Mouse (Mus musculus) kidney, embryonic 16.5 days (tissue): ENCODE data around the gene Pigk. TPM values are rescaled to one million over a fixed set of nuclear protein-coding genes. Genes with fewer than 3 reads are reported as not detected.

ENCODE experiments used
- ATAC-seq: fragments of 200-750 bp; cut with Nextera tagmentation; 2 replicates; pipeline ENCODE4 v1.8.0; 2017; ENCODE audit warnings: moderate TSS enrichment; ENCODE audit not compliant: low FRiP score, low TSS enrichment
- H3K27ac ChIP-seq: fragments of 300-500 bp; sonication (generic); 2 replicates; pipeline ENCODE4 v1.5.1; 2014; ENCODE audit warnings: low read length
- H3K27me3 ChIP-seq: fragments of 300-500 bp; sonication (generic); 2 replicates; pipeline ENCODE4 v1.6.1; 2014; ENCODE audit warnings: low read length, control low read depth, mixed read lengths; ENCODE audit not compliant: insufficient read depth
- H3K36me3 ChIP-seq: fragments of 300-500 bp; sonication (generic); 2 replicates; pipeline ENCODE4 v1.6.1; 2014; ENCODE audit warnings: low read length, control low read depth, mixed read lengths; ENCODE audit not compliant: insufficient read depth
- H3K4me1 ChIP-seq: fragments of 300-500 bp; sonication (generic); 2 replicates; pipeline ENCODE4 v1.6.1; 2014; ENCODE audit warnings: low read length, control low read depth, mixed read lengths; ENCODE audit not compliant: insufficient read depth
- H3K4me2 ChIP-seq: fragments of 300-500 bp; sonication (generic); replicated peaks from 2 replicates; pipeline ENCODE4 v1.6.1; 2014; ENCODE audit warnings: low read depth, low read length
- H3K4me3 ChIP-seq: fragments of 300-500 bp; sonication (generic); 2 replicates; pipeline ENCODE4 v1.5.1; 2014; ENCODE audit warnings: mild to moderate bottlenecking, low read length
- H3K9ac ChIP-seq: fragments of 300-500 bp; sonication (generic); replicated peaks from 2 replicates; pipeline ENCODE4 v1.6.1; 2014; ENCODE audit warnings: low read length
- H3K9me3 ChIP-seq: fragments of 300-500 bp; sonication (generic); 2 replicates; pipeline ENCODE4 v1.6.1; 2016; ENCODE audit warnings: low read length, control low read depth
- WGBS: fragments of 180-500 bp; shearing (Covaris S2); extraction: QIAGEN DNeasy Blood & Tissue Kit; methylation state at CpG from one replicate; pipeline ENCODE4 v1.1.7; 2014; 5-methylcytosine and 5-hydroxymethylcytosine counted together
- polyA plus RNA-seq: library from polyadenylated mRNA; unstranded; fragments of >200 nt; fragmentation: Nextera tagmentation; extraction: Ambion mirVana; gene quantifications from 2 replicates; pipeline ENCODE4 v1.2.1, GENCODE M21; 2015

Gene Pigk
- polyA plus RNA-seq, 1 experiment from 2014 or later = 43.9 TPM

DNA sequence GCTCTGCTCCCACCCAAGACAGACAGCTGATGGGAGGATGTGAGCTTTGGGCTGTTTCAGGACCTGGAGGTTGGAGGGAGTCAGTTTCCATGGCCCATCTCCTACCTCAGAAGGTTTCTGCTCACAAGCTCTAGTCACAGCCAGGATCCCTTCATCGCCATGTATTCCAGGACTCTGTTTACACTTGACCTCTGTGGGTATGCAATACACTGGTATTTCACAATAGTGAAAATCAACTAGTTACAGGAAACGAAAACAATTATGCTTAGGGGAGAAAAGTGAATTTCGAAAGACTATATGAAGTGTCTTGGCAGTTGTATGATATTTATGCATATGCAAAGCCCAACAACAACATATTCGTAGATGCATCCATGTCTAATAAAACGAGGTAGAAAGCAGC is 101.2 kb downstream of the Pigk start:
- WGBS = 86% methylated on average over 5 of the region's 5 CpGs
- Histone ChIP-seq H3K27ac (no peak overlapping the region), H3K4me1 (no peaks in the 10 kb centered on the region), H3K9ac (no peak overlapping the region), H3K27me3 (no peaks in the 10 kb centered on the region), H3K4me3 (no peak overlapping the region), H3K36me3 (no peaks in the 10 kb centered on the region), H3K4me2 (no peak overlapping the region), H3K9me3 (no peaks in the 10 kb centered on the region)
- no peak for ATAC-seq

DNA sequence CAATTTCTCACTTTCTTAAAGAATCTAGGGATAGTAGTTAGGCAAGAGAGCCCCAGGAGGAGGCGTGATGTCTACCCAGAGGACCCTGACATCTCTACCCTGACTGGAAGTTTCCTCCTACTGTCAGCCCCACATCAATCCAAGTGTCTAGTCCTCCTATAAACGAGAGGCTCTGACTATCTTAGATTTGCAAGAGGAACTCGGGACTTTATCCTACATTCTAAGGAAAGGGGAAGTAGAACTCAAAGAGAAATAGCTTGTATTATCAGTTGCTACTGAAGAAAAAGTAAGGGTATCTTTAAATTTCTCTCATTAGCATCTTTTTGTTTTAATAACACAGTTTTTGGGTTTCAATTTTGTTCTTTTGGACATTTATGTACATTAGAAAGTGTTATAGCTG is 106.5 kb downstream of the Pigk start:
- H3K9ac ChIP-seq = no peak overlapping the region
- H3K27ac ChIP-seq = no peak overlapping the region
- H3K27me3 ChIP-seq = no peaks in the 10 kb centered on the region
- 76% methylated on average over 3 of the region's 3 CpGs for WGBS
- ATAC-seq = no peak
- H3K4me1 ChIP-seq = no peaks in the 10 kb centered on the region
- no peaks in the 10 kb centered on the region for H3K36me3 ChIP-seq
- no peaks in the 10 kb centered on the region for H3K9me3 ChIP-seq
- no peak overlapping the region for H3K4me3 ChIP-seq
- H3K4me2 ChIP-seq = no peak overlapping the region

DNA sequence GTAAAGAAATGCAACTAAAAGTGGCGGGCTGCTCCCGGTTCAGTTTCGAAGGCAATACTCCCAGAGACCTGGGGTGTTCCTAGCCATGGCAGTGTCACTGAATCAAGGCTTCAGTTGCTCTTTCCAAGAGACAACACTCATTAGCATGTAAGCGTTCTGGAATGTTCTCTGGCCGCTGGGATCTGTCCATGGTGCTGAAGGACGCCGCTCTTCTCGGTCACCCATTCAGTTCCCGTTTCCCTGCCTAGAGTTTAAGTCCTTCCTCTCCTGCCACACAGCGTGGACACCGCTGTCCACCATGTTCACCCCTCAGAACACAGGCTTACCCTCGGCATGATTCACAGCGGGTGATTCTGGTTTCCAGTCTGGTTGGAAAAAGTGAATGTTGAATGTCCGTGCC is 107.3 kb downstream of the Pigk start:
- 45% methylated on average over 14 of the region's 14 CpGs for WGBS
- no peaks in the 10 kb centered on the region for H3K4me1 ChIP-seq
- H3K4me3 ChIP-seq = no peak overlapping the region
- H3K4me2 ChIP-seq = no peak overlapping the region
- peak; percentile 80 for ATAC-seq
- H3K9ac ChIP-seq = no peak overlapping the region
- H3K27me3 ChIP-seq = no peaks in the 10 kb centered on the region
- H3K27ac ChIP-seq = no peak overlapping the region
- no peaks in the 10 kb centered on the region for H3K9me3 ChIP-seq
- H3K36me3 ChIP-seq = no peaks in the 10 kb centered on the region

DNA sequence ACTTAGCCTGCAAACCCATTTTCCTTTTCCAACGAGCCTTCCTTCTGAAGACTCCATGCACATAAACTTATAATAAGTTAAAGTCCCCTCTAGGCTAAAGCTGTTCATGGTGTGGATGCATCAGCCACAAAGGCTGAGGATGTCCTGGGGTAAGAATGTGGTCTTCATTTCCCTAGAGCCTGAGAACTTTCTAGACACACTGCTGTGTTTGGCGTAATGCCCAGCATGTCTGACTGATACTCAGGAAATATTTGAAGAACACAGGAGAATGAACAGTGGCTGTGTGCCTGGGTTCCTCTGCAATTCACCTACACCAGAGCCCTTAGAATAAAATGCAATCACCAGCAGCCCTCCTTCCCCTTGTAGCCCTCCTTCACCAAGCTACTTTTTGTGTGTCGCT is 117.5 kb downstream of the Pigk start:
- no peaks in the 10 kb centered on the region for H3K36me3 ChIP-seq
- no peaks in the 10 kb centered on the region for H3K4me1 ChIP-seq
- WGBS = 69% methylated on average over 3 of the region's 3 CpGs
- H3K27me3 ChIP-seq = no peaks in the 10 kb centered on the region
- H3K27ac ChIP-seq = no peak overlapping the region
- H3K9me3 ChIP-seq = no peaks in the 10 kb centered on the region
- no peak for ATAC-seq
- H3K4me2 ChIP-seq = no peak overlapping the region
- no peak overlapping the region for H3K9ac ChIP-seq
- no peak overlapping the region for H3K4me3 ChIP-seq

DNA sequence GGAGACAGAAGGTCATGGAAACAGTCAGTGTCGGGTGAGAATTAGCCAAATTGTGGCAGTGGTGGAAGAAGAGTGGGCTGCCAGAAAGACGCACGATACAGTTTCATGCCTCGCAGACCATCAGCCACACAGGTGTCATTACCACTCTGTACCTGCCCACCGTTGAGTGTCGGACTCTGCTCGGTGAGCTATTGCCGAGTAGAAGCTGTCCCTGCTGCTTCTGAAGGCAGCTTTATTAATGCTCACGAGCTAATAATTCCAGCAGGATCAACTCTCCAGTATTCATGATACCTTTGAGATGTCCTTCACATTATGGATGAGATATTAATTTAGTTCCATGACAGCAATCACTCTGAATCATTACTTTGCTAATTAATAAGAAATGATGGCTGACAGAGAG is 118.1 kb downstream of the Pigk start:
- WGBS = 71% methylated on average over 9 of the region's 9 CpGs
- no peak for ATAC-seq
- Histone ChIP-seq H3K36me3 (no peaks in the 10 kb centered on the region), H3K4me1 (no peaks in the 10 kb centered on the region), H3K27ac (no peak overlapping the region), H3K9ac (no peak overlapping the region), H3K9me3 (no peaks in the 10 kb centered on the region), H3K27me3 (no peaks in the 10 kb centered on the region), H3K4me3 (no peak overlapping the region), H3K4me2 (no peak overlapping the region)

DNA sequence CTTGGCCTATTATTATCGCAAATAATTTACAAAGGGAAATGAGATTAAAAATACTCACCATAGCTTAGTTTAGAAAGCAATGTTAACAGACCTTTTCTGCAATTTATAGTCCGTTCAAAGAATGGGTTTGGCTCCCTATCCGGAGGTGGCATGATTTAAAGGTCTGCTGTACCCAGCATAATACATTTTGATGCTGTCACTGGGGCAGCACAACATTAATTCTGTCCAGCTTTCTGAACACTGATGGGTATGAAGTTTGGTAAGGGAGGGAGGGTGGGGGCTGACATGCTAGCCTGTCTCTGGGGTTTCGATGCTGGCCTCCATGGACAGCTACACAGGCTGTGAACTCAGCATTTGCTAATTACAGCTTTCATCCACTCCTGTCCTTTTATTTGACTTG is 118.5 kb downstream of the Pigk start:
- no peak for ATAC-seq
- 55% methylated on average over 4 of the region's 4 CpGs for WGBS
- H3K4me1 ChIP-seq = no peaks in the 10 kb centered on the region
- no peaks in the 10 kb centered on the region for H3K36me3 ChIP-seq
- no peaks in the 10 kb centered on the region for H3K9me3 ChIP-seq
- no peak overlapping the region for H3K27ac ChIP-seq
- no peaks in the 10 kb centered on the region for H3K27me3 ChIP-seq
- H3K4me3 ChIP-seq = no peak overlapping the region
- no peak overlapping the region for H3K4me2 ChIP-seq
- H3K9ac ChIP-seq = no peak overlapping the region

DNA sequence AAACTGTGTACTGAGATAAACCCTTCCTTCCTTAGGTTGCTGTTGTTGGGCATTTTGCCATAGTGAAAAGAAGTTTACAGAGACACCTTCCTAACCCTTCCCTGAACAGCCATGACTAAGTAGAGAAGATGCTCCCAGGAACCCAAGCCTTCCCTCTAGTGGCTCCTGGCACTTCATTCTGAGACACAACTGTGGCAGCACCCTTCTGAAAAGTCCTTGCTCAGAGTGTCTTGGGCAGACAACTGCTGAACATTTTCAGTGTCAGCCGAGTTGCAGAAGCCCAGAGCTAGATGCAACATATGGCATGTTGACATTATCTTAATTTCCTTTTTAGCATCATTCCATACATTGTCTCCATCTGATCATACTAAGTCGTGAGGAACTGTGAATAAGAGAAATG is 123.5 kb downstream of the Pigk start:
- no peaks in the 10 kb centered on the region for H3K9me3 ChIP-seq
- no peaks in the 10 kb centered on the region for H3K36me3 ChIP-seq
- no peaks in the 10 kb centered on the region; the same call in 1 of the 2 replicates for H3K27me3 ChIP-seq
- H3K4me2 ChIP-seq = no peak overlapping the region
- H3K4me3 ChIP-seq = no peak overlapping the region
- H3K27ac ChIP-seq = no peak overlapping the region
- no peak overlapping the region for H3K9ac ChIP-seq
- no peak for ATAC-seq
- H3K4me1 ChIP-seq = peaks cover 8% of the 10 kb centered on the region; the same call in 1 of the 2 replicates
- 66% methylated on average over 2 of the region's 2 CpGs for WGBS

DNA sequence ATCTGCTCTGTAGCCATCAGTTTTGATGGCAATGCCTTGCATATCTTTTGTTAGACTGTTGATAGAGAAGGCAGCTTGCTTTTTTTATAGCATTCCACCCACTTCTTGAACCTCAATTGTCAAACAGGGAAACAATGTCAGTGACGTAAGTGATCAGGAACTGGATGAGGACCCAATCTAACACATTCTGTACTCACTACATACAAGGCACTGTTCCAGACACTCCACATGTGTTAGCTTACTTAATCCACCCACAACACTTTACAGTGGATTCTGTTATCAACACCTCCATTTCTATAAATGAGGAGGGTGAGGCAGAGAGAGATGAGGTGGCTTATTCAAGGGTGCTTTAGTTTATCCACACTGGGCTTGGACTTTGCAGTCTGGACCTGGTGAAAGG is 124.0 kb downstream of the Pigk start:
- no peak overlapping the region for H3K9ac ChIP-seq
- H3K36me3 ChIP-seq = no peaks in the 10 kb centered on the region
- H3K4me2 ChIP-seq = no peak overlapping the region
- peaks cover 8% of the 10 kb centered on the region; the same call in 1 of the 2 replicates for H3K4me1 ChIP-seq
- WGBS = 74% methylated on average over 1 of the region's 1 CpGs
- H3K4me3 ChIP-seq = no peak overlapping the region
- H3K9me3 ChIP-seq = no peaks in the 10 kb centered on the region
- no peaks in the 10 kb centered on the region; the same call in 1 of the 2 replicates for H3K27me3 ChIP-seq
- no peak overlapping the region for H3K27ac ChIP-seq
- ATAC-seq = no peak

DNA sequence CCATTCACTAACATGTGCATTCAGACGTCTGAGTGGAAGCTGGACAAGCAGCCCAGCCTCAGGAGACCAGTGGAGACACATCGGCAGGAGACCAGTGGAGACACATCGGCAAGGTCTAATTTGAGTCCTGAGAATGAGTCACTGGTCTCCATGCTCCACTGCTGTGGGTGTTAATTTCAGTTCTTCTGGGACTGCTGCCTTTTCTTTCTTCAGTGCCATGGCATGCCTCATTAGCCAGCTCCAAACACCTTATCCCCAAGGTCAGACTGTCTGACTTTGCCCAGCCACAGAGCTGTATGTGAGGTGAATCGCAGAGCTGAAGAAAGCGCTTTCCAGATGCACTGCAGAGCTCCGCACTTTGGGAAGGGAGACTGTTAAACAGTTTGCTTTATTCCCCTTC is 127.4 kb downstream of the Pigk start:
- Histone ChIP-seq H3K36me3 (no peaks in the 10 kb centered on the region), H3K4me3 (no peak overlapping the region), H3K4me1 (peaks cover 8% of the 10 kb centered on the region; the same call in 1 of the 2 replicates), H3K27ac (no peak overlapping the region), H3K9me3 (no peaks in the 10 kb centered on the region), H3K9ac (no peak overlapping the region), H3K27me3 (no peaks in the 10 kb centered on the region; the same call in 1 of the 2 replicates), H3K4me2 (no peak overlapping the region)
- peak; percentile 94 for ATAC-seq
- WGBS = 38% methylated on average over 6 of the region's 6 CpGs

DNA sequence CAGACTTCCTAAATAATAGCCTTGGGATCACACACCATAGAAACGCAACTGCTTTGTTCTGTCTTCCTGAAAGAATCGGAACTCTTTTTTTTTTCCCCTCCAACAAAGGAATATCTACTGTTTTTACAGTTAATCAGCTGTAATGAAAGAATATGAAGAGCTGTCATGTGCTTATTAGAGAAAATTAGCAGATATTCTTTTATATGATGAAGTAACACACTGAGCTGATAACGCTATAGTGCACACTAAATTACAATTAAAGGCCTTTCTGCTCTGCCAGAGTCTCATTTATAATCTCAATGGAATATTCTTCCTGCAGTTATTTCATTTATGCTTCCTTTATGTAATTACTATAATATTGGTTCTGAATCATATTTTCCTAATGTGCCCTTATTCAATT is 128.7 kb downstream of the Pigk start:
- Histone ChIP-seq H3K36me3 (no peaks in the 10 kb centered on the region), H3K9ac (no peak overlapping the region), H3K27me3 (no peaks in the 10 kb centered on the region; the same call in 1 of the 2 replicates), H3K9me3 (no peaks in the 10 kb centered on the region), H3K4me2 (no peak overlapping the region), H3K4me1 (peaks cover 8% of the 10 kb centered on the region; the same call in 1 of the 2 replicates), H3K4me3 (no peak overlapping the region), H3K27ac (no peak overlapping the region)
- WGBS = 77% methylated on average over 3 of the region's 3 CpGs
- no peak for ATAC-seq
